Mouse (Mus musculus): ENCODE measurements around the gene Strip2. TPM values are rescaled to one million over a fixed set of nuclear protein-coding genes. Genes with fewer than 3 reads are reported as not detected.
A peak's percentile ranks its signal among the peaks of the same experiment; 100 is the strongest.

Strip2 gene
- polyA plus RNA-seq, 1 experiment from 2014 or later: 0.92 TPM

DNA sequence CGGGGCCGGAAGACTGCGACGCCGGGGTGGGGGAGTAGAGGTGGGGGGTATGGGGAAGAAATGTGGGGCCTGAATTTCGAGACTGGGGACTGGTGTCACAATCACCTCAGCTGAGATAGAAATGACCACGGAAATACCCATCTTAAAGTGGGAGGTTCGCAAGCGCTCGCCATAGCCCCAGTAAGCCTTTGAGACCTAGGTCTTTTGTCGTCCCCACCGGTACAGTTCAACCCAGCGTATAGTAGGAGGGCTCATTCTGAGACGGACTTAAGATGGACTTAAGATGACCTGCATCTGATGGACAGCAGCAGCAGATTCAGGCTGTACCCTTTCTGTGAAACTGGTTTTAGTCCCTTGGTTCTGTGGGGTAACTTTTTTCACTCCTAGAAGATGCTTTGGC, 68.7 kb downstream of the Strip2 start:
- Histone ChIP-seq H3K4me3 (replicated peaks; ENCODE audit: low read depth, low read length) (peak overlapping the region; percentile 56), H3K9ac (ENCODE audit: low read depth, low read length) (peak overlapping the region; percentile 52), H3K36me3 (ENCODE audit: insufficient read depth, low read length) (no peaks in the 10 kb centered on the region), H3K4me2 (ENCODE audit: low read length) (peak overlapping the region; percentile 79), H3K9me3 (replicated peaks; ENCODE audit: low read length) (no peaks in the 10 kb centered on the region), H3K27me3 (ENCODE audit: insufficient read depth, low read length) (no peaks in the 10 kb centered on the region), H3K27ac (peak overlapping the region; percentile 52; the same call in 1 of the 2 replicates), H3K4me1 (replicated peaks; ENCODE audit: insufficient read depth, low read length) (no peaks in the 10 kb centered on the region)
- no peak for TF ChIP-seq CTCF (IDR thresholded peaks at IDR 0.05; ENCODE audit: low read depth)
- peak; percentile 48 for ATAC-seq (replicated peaks; ENCODE audit: low FRiP score, low read depth)
- DNase-seq (ENCODE audit: low spot score): no peak
- under 1% methylated on average over 14 of the region's 14 CpGs for WGBS

DNA sequence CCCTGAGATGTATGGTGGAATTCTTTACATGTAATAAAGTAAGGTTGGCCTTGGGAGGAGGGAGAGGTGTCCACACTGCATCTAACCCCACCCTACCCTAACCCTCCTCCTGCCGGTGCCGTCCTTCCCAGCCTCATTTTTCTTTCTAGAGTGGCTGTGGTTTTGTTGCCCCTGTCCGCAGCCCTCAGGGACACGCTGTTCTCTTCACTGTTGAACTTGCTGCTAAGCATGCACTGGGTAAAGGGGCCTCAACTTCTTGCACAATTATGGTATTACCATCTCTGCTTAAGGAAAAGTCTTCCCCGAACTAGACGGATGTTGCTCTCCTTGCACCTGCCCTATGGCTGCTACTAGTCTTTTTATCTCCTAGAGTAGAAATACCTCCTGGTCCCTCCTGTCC, 69.2 kb downstream of the Strip2 start:
- Histone ChIP-seq H3K27me3 (ENCODE audit: insufficient read depth, low read length) (no peaks in the 10 kb centered on the region), H3K4me1 (replicated peaks; ENCODE audit: insufficient read depth, low read length) (no peaks in the 10 kb centered on the region), H3K27ac (no peak overlapping the region), H3K4me2 (ENCODE audit: low read length) (peak overlapping the region; percentile 79), H3K9ac (ENCODE audit: low read depth, low read length) (no peak overlapping the region), H3K9me3 (replicated peaks; ENCODE audit: low read length) (no peaks in the 10 kb centered on the region), H3K4me3 (replicated peaks; ENCODE audit: low read depth, low read length) (no peak overlapping the region), H3K36me3 (ENCODE audit: insufficient read depth, low read length) (no peaks in the 10 kb centered on the region)
- DNase-seq (ENCODE audit: low spot score) (no peak), ATAC-seq (replicated peaks; ENCODE audit: low FRiP score, low read depth) (no peak)
- WGBS: 46% methylated on average over 6 of the region's 6 CpGs
- no peak for TF ChIP-seq CTCF (IDR thresholded peaks at IDR 0.05; ENCODE audit: low read depth)

DNA sequence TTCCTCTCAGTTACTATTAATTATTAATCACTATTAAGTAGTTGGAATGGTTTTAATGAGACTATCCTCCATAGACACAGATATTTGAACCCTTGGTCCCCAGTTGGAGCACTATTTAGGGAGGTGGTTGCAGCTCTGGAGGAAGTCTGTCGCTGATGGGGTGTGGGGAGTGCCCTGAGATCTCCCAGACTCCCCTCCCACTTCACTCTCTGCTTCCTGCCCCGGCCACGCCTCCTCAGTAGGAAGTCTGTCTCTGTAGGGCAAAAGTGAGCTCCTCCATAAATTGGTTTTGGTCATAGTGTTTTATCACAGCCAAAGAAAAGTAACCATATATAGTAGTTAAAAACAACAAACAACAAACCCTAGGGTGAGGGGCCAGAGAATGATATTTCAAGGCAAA, 70.4 kb downstream of the Strip2 start:
- WGBS: 51% methylated on average over 3 of the region's 3 CpGs
- no peak for ATAC-seq (replicated peaks; ENCODE audit: low FRiP score, low read depth)

DNA sequence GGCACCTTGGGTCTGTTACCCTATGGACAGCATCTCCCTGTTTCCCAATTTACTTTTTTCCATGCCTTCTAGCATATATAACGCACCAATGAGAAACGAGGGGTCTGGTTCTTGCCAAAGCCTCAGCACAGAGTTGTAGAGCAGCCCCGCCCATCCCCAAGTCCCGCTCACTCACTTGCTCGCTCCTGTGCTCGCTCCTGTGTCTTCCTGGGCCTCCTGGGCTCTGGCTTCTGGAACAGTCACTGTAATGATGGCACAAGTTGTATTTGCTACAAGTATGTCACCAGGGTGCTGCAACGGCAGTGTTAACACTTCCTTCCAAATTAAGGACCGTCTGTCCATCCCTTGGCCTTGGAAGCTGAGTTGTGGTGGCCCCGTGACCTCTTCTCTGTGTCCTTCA, 81.3 kb downstream of the Strip2 start:
- no peak overlapping the region for H3K9ac ChIP-seq (ENCODE audit: low read depth, low read length)
- no peak for DNase-seq (ENCODE audit: low spot score)
- no peak overlapping the region for H3K4me2 ChIP-seq (ENCODE audit: low read length)
- H3K27me3 ChIP-seq (ENCODE audit: insufficient read depth, low read length): no peaks in the 10 kb centered on the region
- ATAC-seq (replicated peaks; ENCODE audit: low FRiP score, low read depth): no peak
- H3K9me3 ChIP-seq (replicated peaks; ENCODE audit: low read length): no peaks in the 10 kb centered on the region
- H3K4me3 ChIP-seq (replicated peaks; ENCODE audit: low read depth, low read length): no peak overlapping the region
- no peak overlapping the region for H3K27ac ChIP-seq
- no peaks in the 10 kb centered on the region for H3K4me1 ChIP-seq (replicated peaks; ENCODE audit: insufficient read depth, low read length)
- TF ChIP-seq CTCF (IDR thresholded peaks at IDR 0.05; ENCODE audit: low read depth): no peak
- WGBS: 63% methylated on average over 9 of the region's 9 CpGs
- no peaks in the 10 kb centered on the region for H3K36me3 ChIP-seq (ENCODE audit: insufficient read depth, low read length)

More for the DNA sequence above, 70.4 kb downstream of the Strip2 start:
- no peak for DNase-seq (ENCODE audit: low spot score)
- H3K36me3 ChIP-seq (ENCODE audit: insufficient read depth, low read length): no peaks in the 10 kb centered on the region
- no peak overlapping the region for H3K4me2 ChIP-seq (ENCODE audit: low read length)
- H3K4me3 ChIP-seq (replicated peaks; ENCODE audit: low read depth, low read length): no peak overlapping the region
- H3K27ac ChIP-seq: no peak overlapping the region
- no peak for TF ChIP-seq CTCF (IDR thresholded peaks at IDR 0.05; ENCODE audit: low read depth)
- H3K9me3 ChIP-seq (replicated peaks; ENCODE audit: low read length): no peaks in the 10 kb centered on the region
- H3K27me3 ChIP-seq (ENCODE audit: insufficient read depth, low read length): no peaks in the 10 kb centered on the region
- H3K9ac ChIP-seq (ENCODE audit: low read depth, low read length): no peak overlapping the region
- H3K4me1 ChIP-seq (replicated peaks; ENCODE audit: insufficient read depth, low read length): no peaks in the 10 kb centered on the region

DNA sequence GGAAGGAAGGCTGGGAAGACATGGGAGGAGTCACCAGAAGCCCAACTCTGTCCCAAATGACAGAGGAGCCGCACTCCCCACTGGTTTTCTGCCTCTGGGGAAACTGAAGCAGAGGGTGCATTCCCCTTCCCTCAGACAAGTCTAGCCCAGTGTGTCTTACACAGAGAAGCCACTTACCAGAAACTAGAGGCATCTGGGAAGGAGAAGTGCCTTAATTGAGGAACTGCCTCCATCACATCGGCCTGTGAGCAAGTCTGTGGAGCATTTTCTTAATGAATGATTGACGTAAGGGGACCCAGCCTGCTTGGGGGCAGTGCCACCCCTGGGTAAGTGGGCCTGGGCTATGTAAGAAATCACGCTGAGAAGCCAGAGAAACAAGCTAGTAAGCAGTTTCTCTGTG, 82.0 kb downstream of the Strip2 start:
- no peaks in the 10 kb centered on the region for H3K36me3 ChIP-seq (ENCODE audit: insufficient read depth, low read length)
- no peak overlapping the region for H3K27ac ChIP-seq
- ATAC-seq (replicated peaks; ENCODE audit: low FRiP score, low read depth) (no peak), DNase-seq (ENCODE audit: low spot score) (no peak)
- WGBS: 55% methylated on average over 4 of the region's 4 CpGs
- H3K9ac ChIP-seq (ENCODE audit: low read depth, low read length): no peak overlapping the region
- no peaks in the 10 kb centered on the region for H3K4me1 ChIP-seq (replicated peaks; ENCODE audit: insufficient read depth, low read length)
- H3K9me3 ChIP-seq (replicated peaks; ENCODE audit: low read length): no peaks in the 10 kb centered on the region
- no peak overlapping the region for H3K4me2 ChIP-seq (ENCODE audit: low read length)
- no peaks in the 10 kb centered on the region for H3K27me3 ChIP-seq (ENCODE audit: insufficient read depth, low read length)
- no peak for TF ChIP-seq CTCF (IDR thresholded peaks at IDR 0.05; ENCODE audit: low read depth)
- no peak overlapping the region for H3K4me3 ChIP-seq (replicated peaks; ENCODE audit: low read depth, low read length)

DNA sequence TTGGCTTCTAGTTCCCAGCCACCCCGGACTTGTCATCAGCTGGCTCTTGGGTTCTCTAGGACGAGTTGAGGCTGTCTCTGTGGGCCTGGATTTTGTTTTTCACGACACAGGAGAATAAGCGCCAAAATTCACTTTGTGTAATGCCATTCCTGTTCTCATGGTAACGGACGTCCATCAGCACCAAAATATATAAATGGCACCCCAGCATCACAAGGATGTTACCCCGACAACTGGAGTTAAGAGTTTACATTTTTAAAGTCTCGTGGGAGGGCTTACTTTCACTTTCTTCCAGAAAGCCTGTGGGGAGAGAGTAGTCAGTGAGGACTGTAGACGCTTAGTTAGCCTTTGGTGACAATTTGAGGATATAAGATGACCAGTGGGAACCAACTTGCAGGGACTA, 85.8 kb downstream of the Strip2 start:
- H3K9ac ChIP-seq (ENCODE audit: low read depth, low read length): no peak overlapping the region
- no peak overlapping the region for H3K27ac ChIP-seq
- no peak overlapping the region for H3K4me2 ChIP-seq (ENCODE audit: low read length)
- H3K27me3 ChIP-seq (ENCODE audit: insufficient read depth, low read length): no peaks in the 10 kb centered on the region
- 78% methylated on average over 9 of the region's 9 CpGs for WGBS
- ATAC-seq (replicated peaks; ENCODE audit: low FRiP score, low read depth): no peak
- no peak for TF ChIP-seq CTCF (IDR thresholded peaks at IDR 0.05; ENCODE audit: low read depth)
- H3K4me1 ChIP-seq (replicated peaks; ENCODE audit: insufficient read depth, low read length): no peaks in the 10 kb centered on the region
- no peak for DNase-seq (ENCODE audit: low spot score)
- H3K9me3 ChIP-seq (replicated peaks; ENCODE audit: low read length): no peaks in the 10 kb centered on the region
- H3K4me3 ChIP-seq (replicated peaks; ENCODE audit: low read depth, low read length): no peak overlapping the region
- H3K36me3 ChIP-seq (ENCODE audit: insufficient read depth, low read length): no peaks in the 10 kb centered on the region

DNA sequence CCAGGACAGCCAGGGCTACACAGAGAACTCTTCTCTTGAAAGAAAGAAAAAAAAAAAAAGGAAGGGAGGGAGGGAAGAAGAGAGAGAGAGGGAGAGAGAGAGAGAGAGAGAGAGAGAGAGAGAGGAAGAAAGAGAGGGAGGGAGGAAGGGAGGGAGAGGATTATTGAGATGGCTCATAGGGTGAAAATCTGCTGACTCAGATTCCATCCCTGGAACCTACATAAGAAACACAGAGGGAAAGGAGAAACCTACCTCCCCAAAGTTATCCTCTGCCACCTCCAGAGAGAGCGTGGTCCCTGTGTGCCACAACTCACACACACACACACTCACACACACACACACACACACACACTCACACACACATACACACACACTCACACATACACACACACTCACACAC, 89.0 kb downstream of the Strip2 start:
- H3K27ac ChIP-seq: no peak overlapping the region
- no peak overlapping the region for H3K4me3 ChIP-seq (replicated peaks; ENCODE audit: low read depth, low read length)
- no peak overlapping the region for H3K9ac ChIP-seq (ENCODE audit: low read depth, low read length)
- no peak for TF ChIP-seq CTCF (IDR thresholded peaks at IDR 0.05; ENCODE audit: low read depth)
- H3K27me3 ChIP-seq (ENCODE audit: insufficient read depth, low read length): no peaks in the 10 kb centered on the region
- no peaks in the 10 kb centered on the region for H3K36me3 ChIP-seq (ENCODE audit: insufficient read depth, low read length)
- WGBS: 100% methylated on average over 1 of the region's 1 CpGs
- DNase-seq (ENCODE audit: low spot score): no peak
- H3K9me3 ChIP-seq (replicated peaks; ENCODE audit: low read length): no peaks in the 10 kb centered on the region
- H3K4me1 ChIP-seq (replicated peaks; ENCODE audit: insufficient read depth, low read length): no peaks in the 10 kb centered on the region
- no peak for ATAC-seq (replicated peaks; ENCODE audit: low FRiP score, low read depth)
- no peak overlapping the region for H3K4me2 ChIP-seq (ENCODE audit: low read length)
